Mouse (Mus musculus): ENCODE measurements around the gene Doc2a.

DNA sequence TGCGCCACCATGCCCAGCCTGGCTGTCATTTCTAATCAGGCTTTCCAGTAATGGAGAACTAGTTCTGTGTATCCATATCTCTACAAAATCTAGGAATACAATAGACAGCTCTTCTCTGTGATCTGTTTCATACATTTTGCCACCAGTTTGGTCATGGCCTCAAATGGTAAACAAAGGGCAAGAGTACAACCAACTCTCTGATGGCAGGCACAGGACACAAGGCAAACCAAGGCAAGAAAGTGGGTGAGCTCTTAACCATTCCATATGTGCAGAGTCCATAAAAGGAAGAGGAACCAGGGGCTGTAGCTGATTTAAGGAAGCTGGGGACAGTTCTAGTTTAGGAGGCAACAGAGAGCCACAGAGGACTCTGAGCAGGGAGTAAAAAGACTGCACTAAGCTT is 30.0 kb downstream of the Doc2a start:
- no peak for TF ChIP-seq CTCF (IDR thresholded peaks at IDR 0.05)
- no peak for TF ChIP-seq POLR2A (IDR thresholded peaks at IDR 0.05; ENCODE audit: insufficient read depth, low read depth, low read length)
- TF ChIP-seq EP300 (IDR thresholded peaks at IDR 0.05; ENCODE audit: insufficient read depth, low read depth, low read length): no peak
